Mouse (Mus musculus) CH12.LX (cell line): ENCODE measurements around the gene Fxyd7. TPM values are rescaled to one million over a fixed set of nuclear protein-coding genes. Genes with fewer than 3 reads are reported as not detected.
A peak's percentile ranks its signal among the peaks of the same experiment; 100 is the strongest.

Experiments
- DNase-seq: peaks from one replicate; pipeline ENCODE4 v3.0.0-alpha.2; 2013; ENCODE audit errors: extremely low read depth
- H3K27ac ChIP-seq: 2 replicates; pipeline ENCODE4 v1.5.1; 2012; ENCODE audit warnings: low read depth, mild to moderate bottlenecking, control low read depth, moderate library complexity; ENCODE audit not compliant: insufficient read depth
- H3K27me3 ChIP-seq: replicated peaks from 2 replicates; pipeline ENCODE3; 2012; ENCODE audit warnings: inconsistent platforms
- H3K36me3 ChIP-seq, 2 experiments: replicated peaks in 1 of 2; 2 replicates each; pipeline versions ENCODE3 to v1.6.1; 2012; ENCODE audit warnings: inconsistent platforms in 1 of 2, low read length in 1 of 2, mild to moderate bottlenecking in 1 of 2, mixed read lengths in 1 of 2, moderate library complexity in 1 of 2; ENCODE audit not compliant: control insufficient read depth in 1 of 2, insufficient read depth in 1 of 2
- H3K4me1 ChIP-seq, 2 experiments: 2 replicates each; pipeline ENCODE4 v1.6.1; 2012; ENCODE audit warnings: inconsistent platforms in 1 of 2, moderate library complexity in 1 of 2; ENCODE audit not compliant: insufficient read depth in 2 of 2, control insufficient read depth in 1 of 2
- H3K4me2 ChIP-seq: 2 replicates; pipeline ENCODE4 v1.6.1; 2012; ENCODE audit warnings: low read depth, mild to moderate bottlenecking, control low read depth; ENCODE audit not compliant: poor library complexity, insufficient read depth, severe bottlenecking
- H3K4me3 ChIP-seq, 3 experiments: fragments of 150-350 bp in 1 of 3; sonication (generic) in 1 of 3; replicated peaks in 1 of 3; 2 replicates each; pipeline versions ENCODE3 to v1.5.1; 2011 to 2012; ENCODE audit warnings: low read depth in 2 of 3, low read length in 2 of 3, mild to moderate bottlenecking in 2 of 3, moderate library complexity in 2 of 3, control low read depth in 1 of 3, improper control_type of control experiment in 1 of 3, inconsistent platforms in 1 of 3, mixed read lengths in 1 of 3; ENCODE audit not compliant: poor library complexity in 1 of 3
- H3K79me2 ChIP-seq: replicated peaks from 2 replicates; pipeline ENCODE4 v1.6.1; 2012; ENCODE audit warnings: mild to moderate bottlenecking, moderate library complexity; ENCODE audit not compliant: control insufficient read depth, poor library complexity, insufficient read depth, severe bottlenecking; ENCODE audit errors: extremely low read depth
- H3K9ac ChIP-seq: 2 replicates; pipeline ENCODE4 v1.6.1; 2012; ENCODE audit warnings: low read depth, mild to moderate bottlenecking, control low read depth, moderate library complexity; ENCODE audit not compliant: insufficient read depth
- H3K9me3 ChIP-seq: replicated peaks from 2 replicates; pipeline ENCODE3; 2012; ENCODE audit warnings: low read length, inconsistent platforms, mixed read lengths
- BHLHE40 ChIP-seq: IDR thresholded peaks from 2 replicates; pipeline ENCODE4 v1.6.1; 2011; ENCODE audit warnings: mild to moderate bottlenecking, low read depth, low read length, improper control_type of control experiment
- CHD2 ChIP-seq: IDR thresholded peaks from 2 replicates; pipeline ENCODE4 v1.6.1; 2011; ENCODE audit warnings: low read length, improper control_type of control experiment
- CTCF ChIP-seq, 2 experiments: IDR thresholded peaks in 1 of 2; conservative IDR thresholded peaks in 1 of 2; 2 replicates each; pipeline ENCODE4 v1.5.1; 2011 to 2012; ENCODE audit warnings: low read depth in 2 of 2, low read length in 2 of 2, improper control_type of control experiment in 1 of 2, inconsistent platforms in 1 of 2, mild to moderate bottlenecking in 1 of 2, moderate library complexity in 1 of 2
- ETS1 ChIP-seq: conservative IDR thresholded peaks from 2 replicates; pipeline ENCODE4 v1.6.1; 2012; ENCODE audit warnings: low read depth, mild to moderate bottlenecking, inconsistent platforms, low read length, improper control_type of control experiment, moderate library complexity
- MAZ ChIP-seq: IDR thresholded peaks from 2 replicates; pipeline ENCODE4 v1.6.1; 2012; ENCODE audit warnings: low read depth, mild to moderate bottlenecking, inconsistent platforms, low read length, improper control_type of control experiment, moderate library complexity
- NRF1 ChIP-seq: IDR thresholded peaks from 2 replicates; pipeline ENCODE4 v1.6.1; 2014; ENCODE audit warnings: low read depth, mild to moderate bottlenecking, inconsistent platforms, low read length, improper control_type of control experiment, moderate library complexity
- RAD21 ChIP-seq: IDR thresholded peaks from 2 replicates; pipeline ENCODE4 v1.6.1; 2011; ENCODE audit warnings: low read depth, mild to moderate bottlenecking, low read length, improper control_type of control experiment, moderate library complexity
- SMC3 ChIP-seq: IDR thresholded peaks from 2 replicates; pipeline ENCODE4 v1.6.1; 2011; ENCODE audit warnings: low read depth, low read length, improper control_type of control experiment
- TBP ChIP-seq: conservative IDR thresholded peaks from 2 replicates; pipeline ENCODE4 v1.6.1; 2011; ENCODE audit warnings: low read depth, low read length, improper control_type of control experiment
- UBTF ChIP-seq: IDR thresholded peaks from 2 replicates; pipeline ENCODE4 v1.6.1; 2012; ENCODE audit warnings: low read depth, mild to moderate bottlenecking, inconsistent platforms, low read length, improper control_type of control experiment, moderate library complexity
- USF2 ChIP-seq: conservative IDR thresholded peaks from 2 replicates; pipeline ENCODE4 v1.6.1; 2011; ENCODE audit warnings: low read depth, low read length, improper control_type of control experiment
- ZMIZ1 ChIP-seq: IDR thresholded peaks from 2 replicates; pipeline ENCODE4 v1.6.1; 2012; ENCODE audit warnings: low read depth, mild to moderate bottlenecking, inconsistent platforms, low read length, improper control_type of control experiment
- ZNF384 ChIP-seq: IDR thresholded peaks from 2 replicates; pipeline ENCODE4 v1.6.1; 2012; ENCODE audit warnings: low read depth, low read length, improper control_type of control experiment, inconsistent platforms
- dilution Hi-C: fragments of 300-500 bp; cut with MboI; formaldehyde crosslinking; loops from 2 replicates; pipeline ENCODE4 v1.14.3; 2020; ENCODE audit warnings: low sequenced_read_pairs; ENCODE audit not compliant: extremely low pct_unique_long_range_greater_than_20kb, extremely low pct_ligation_motif_present
- in situ Hi-C: fragments of 300-500 bp; cut with MboI; formaldehyde crosslinking; loops from 3 replicates; pipeline ENCODE4 v1.14.3; 2019; ENCODE audit warnings: low sequenced_read_pairs, low pct_ligation_motif_present, low pct_unique_long_range_greater_than_20kb, mixed read lengths
- polyA plus RNA-seq: library from polyadenylated mRNA; unstranded; fragments of >175 nt; gene quantifications from 2 replicates; pipeline ENCODE4 v1.2.1, GENCODE M21; 2012; ENCODE audit warnings: low read depth; ENCODE audit not compliant: insufficient read length
- total RNA-seq, 2 experiments: library from RNA; depleted of rRNA; stranded (reverse); fragments of 300-350 nt in 1 of 2; fragments of >200 nt in 1 of 2; gene quantifications; 2 replicates each; pipeline ENCODE4 v1.2.3; 2012 to 2014

The Fxyd7 gene
- total and polyA plus RNA-seq, 3 experiments, result not detected

DNA sequence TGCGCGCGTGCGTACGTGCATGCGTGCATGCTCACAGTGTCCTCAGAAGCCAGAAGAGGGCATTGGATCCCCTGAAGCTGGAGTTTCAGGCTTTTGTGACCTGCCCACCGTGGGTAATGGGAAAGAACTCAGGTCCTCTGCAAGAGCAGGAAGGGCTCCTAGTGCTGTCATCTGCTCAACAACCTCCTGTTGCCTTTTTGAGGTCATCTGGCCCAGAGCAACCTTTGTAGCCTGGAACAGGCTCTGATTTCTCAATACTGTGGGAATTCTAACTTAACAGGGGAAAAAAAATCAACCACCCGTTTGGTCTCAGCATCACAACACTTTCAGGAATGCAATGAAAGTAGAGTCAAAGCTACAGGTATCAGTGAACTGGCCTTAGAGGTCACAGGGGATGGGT, 28.4 kb upstream of the Fxyd7 start:
- H3K4me2 ChIP-seq, result no peak overlapping the region
- H3K9ac ChIP-seq, result no peak overlapping the region
- dilution Hi-C loops, result no loop called here
- in situ Hi-C loops, result no loop called here
- H3K4me3 ChIP-seq, result no peak overlapping the region
- peaks cover 0 to 7% of the 10 kb centered on the region in 2 experiments; a peak in 2 of 4 replicates for H3K4me1 ChIP-seq
- peaks cover 6% of the 10 kb centered on the region for H3K9me3 ChIP-seq
- TF ChIP-seq BHLHE40 (no peak), TBP (no peak), CHD2 (no peak), CTCF (conservative IDR thresholded peaks at IDR 0.05 in 1 of 2, IDR thresholded peaks at IDR 0.05 in 1 of 2; ENCODE audit: low read depth in 2 of 2, low read length in 2 of 2) (no peak), ZNF384 (no peak), ETS1 (no peak), NRF1 (no peak)
- H3K27ac ChIP-seq, result no peak overlapping the region
- no peaks in the 10 kb centered on the region for H3K36me3 ChIP-seq
- no peaks in the 10 kb centered on the region for H3K79me2 ChIP-seq
- peaks cover 13% of the 10 kb centered on the region for H3K27me3 ChIP-seq
- no peak for DNase-seq

DNA sequence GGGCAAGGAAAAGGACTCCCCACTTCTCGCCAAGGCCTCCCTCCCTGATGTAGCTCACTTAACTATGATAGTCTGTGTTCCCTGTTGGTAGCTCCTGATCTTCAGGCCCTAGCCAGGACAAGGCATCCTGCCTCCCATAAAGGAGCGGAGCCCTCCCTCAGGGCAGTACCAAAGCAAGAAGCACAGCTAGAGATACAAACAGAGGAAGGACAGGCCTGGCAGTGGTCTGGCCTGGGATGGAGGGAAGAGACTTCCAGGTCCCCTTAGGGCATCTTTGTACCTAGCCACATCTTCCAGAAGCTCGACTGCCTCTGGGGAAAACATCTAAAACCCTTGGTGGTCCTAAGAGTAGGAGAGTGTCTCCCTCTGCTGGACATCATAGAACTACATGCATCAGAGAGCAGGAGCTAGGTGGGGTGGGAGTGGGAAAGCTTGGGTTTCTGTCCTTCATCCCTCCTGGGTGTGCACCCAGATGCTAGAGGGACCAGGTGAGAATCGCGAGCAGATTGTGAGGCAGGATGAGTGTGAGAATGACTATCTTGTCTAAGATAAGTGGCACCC, 26.7 kb upstream of the Fxyd7 start:
- H3K27me3 ChIP-seq, result peaks cover 22% of the 10 kb centered on the region
- no peak overlapping the region for H3K9ac ChIP-seq
- no peak overlapping the region for H3K4me2 ChIP-seq
- DNase-seq, result peak; percentile 59
- in situ Hi-C loops (no loop called here), dilution Hi-C loops (no loop called here)
- peaks cover 6% of the 10 kb centered on the region for H3K9me3 ChIP-seq
- no peaks in the 10 kb centered on the region for H3K36me3 ChIP-seq
- H3K4me1 ChIP-seq, result peaks cover 0 to 4% of the 10 kb centered on the region in 2 experiments; a peak in 1 of 4 replicates
- no peak overlapping the region for H3K27ac ChIP-seq
- no peaks in the 10 kb centered on the region for H3K79me2 ChIP-seq
- TF ChIP-seq ETS1 (no peak), TBP (no peak), CTCF (conservative IDR thresholded peaks at IDR 0.05 in 1 of 2, IDR thresholded peaks at IDR 0.05 in 1 of 2; ENCODE audit: low read depth in 2 of 2, low read length in 2 of 2) (peak; percentile 62 to 79), RAD21 (peak; percentile 79), SMC3 (peak; percentile 61), ZMIZ1 (no peak), UBTF (no peak)
- H3K4me3 ChIP-seq, result no peak overlapping the region

DNA sequence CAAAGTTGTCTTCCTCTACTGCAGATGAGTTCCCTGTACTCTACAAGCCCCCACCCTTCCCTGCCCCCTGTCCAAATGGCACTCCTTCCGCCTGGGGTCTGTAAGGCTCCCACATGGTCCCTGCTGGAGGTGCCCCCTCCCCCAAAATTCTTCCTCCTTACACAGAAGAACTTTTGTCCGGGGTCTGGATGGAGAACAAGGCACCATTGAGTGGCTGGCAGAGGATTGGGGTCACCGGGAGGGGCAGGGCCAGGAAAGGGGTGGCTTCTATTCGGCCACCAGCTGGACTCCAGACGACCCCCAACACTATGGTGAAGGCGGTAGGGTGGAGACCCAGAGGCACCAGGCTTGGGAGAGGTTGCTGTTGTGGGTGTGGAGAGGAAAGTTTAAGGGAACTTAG, 26.2 kb upstream of the Fxyd7 start:
- no peaks in the 10 kb centered on the region for H3K36me3 ChIP-seq
- dilution Hi-C loops (no loop called here), in situ Hi-C loops (no loop called here)
- no peaks in the 10 kb centered on the region for H3K4me1 ChIP-seq
- no peaks in the 10 kb centered on the region for H3K79me2 ChIP-seq
- H3K4me3 ChIP-seq, result no peak overlapping the region
- peaks cover 25% of the 10 kb centered on the region for H3K27me3 ChIP-seq
- DNase-seq, result no peak
- H3K9me3 ChIP-seq, result peaks cover 8% of the 10 kb centered on the region
- H3K4me2 ChIP-seq, result no peak overlapping the region
- no peak overlapping the region for H3K9ac ChIP-seq
- no peak overlapping the region for H3K27ac ChIP-seq
- TF ChIP-seq ZMIZ1 (no peak), MAZ (no peak), USF2 (no peak)
